Mouse (Mus musculus) E14TG2a.4 (cell line): ENCODE measurements around the gene Gnas.

ENCODE experiments used
- CTCF ChIP-seq: conservative IDR thresholded peaks from 2 replicates; pipeline ENCODE4 v1.5.1; 2014; ENCODE audit warnings: low read length
- NANOG ChIP-seq: IDR thresholded peaks from 2 replicates; pipeline ENCODE4 v1.6.1; 2014; ENCODE audit warnings: borderline replicate concordance, low read length, mixed read lengths

- TF ChIP-seq CTCF (no peak), NANOG (no peak)
Measured at GRCm38 (mm10) chr2:174325989-174326388, 41.9 kb downstream of the Gnas start.
